Mouse (Mus musculus): Measurements from ENCODE around the gene Ldb2. TPM values are rescaled to one million over a fixed set of nuclear protein-coding genes. Genes with fewer than 3 reads are reported as not detected.

The Ldb2 gene
- total RNA-seq, 2 experiments from 2014 or later = not detected

DNA sequence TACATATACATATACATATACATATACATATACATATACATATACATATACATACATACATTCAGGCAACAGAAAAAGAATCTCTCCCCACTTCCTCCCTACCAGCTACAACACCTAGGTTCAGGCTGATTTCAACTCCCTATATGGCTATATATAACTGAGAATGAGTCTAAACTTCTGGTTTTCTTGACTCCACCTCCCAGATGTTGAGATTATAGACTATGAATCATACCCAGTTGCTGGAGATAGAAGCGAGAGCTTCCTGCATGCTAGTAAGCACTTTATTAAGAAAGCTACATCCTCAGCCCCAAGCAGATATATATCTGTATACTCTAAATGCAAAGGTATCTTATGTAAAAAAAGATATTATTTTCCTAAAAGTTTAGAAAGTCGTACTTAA lies 74.0 kb downstream of the Ldb2 start:
- no peak for ATAC-seq (ENCODE audit: poor library complexity, severe bottlenecking)

DNA sequence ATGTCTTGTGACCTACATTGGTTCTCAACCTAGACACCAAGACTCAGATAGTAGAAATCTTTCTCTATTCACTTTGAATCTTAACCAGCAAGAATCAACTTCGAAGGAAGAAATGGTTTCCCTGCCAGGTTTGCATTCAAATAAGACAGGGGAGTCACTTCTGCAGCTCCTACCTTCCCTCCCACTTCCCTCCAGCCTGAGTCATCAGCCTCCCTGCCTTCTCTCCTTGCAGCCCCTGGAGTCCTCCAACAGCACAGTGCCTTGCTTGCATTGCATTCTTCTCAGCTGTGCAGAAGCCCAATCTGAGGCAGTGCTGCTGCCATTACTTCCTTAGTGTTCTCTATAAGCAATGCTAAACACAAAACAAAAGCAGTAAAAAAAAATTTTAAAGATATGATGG lies 79.6 kb downstream of the Ldb2 start:
- no peak for ATAC-seq (ENCODE audit: poor library complexity, severe bottlenecking)

DNA sequence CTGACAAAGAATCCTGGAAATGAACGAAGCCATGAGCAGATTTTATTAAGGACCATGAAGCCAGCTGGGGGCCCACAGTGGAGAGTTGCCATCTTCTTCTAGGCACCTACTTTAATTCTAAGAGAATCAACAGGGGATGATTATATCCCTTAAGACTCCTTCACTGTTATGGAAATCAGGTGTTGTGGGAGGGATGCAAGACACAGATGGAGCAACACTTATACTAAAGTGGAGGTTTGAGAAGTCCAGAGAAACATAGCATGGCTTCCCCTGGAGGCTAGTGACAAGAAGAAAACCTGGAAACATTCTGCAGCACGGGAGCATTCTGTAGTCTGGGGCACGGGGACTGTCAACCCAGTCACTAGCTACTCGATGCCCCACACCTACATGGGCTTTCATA lies 85.0 kb downstream of the Ldb2 start:
- no peak for ATAC-seq (ENCODE audit: poor library complexity, severe bottlenecking)

DNA sequence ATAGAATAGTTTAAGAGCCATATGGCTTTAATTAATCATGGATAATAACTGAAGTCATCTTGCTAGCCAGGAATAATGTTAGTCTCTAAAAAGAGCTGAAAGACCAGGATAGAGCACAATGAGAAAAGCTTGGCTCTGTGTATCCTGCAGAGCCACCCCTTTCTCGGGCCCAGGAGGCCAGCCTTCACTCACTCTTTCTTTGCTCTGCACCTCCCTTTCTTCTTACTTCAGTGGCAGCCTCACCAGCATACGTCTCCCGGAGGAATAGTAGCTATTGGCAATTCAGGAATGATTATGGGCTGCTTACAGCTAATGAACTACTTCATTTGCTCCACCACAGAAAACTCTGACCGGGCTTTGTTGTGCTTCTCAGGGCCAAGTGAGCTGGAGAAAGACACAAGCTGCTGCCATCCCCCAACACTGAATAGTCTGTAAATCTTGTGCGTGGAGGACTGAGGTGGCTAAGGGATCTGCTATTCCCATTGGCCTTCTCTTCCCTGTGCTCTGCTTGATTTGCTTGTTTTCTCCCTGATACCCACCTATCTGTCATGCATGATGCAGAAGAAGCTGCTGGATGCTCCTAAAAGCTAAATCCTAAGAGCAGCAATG lies 86.2 kb downstream of the Ldb2 start:
- no peak for ATAC-seq (ENCODE audit: poor library complexity, severe bottlenecking)

DNA sequence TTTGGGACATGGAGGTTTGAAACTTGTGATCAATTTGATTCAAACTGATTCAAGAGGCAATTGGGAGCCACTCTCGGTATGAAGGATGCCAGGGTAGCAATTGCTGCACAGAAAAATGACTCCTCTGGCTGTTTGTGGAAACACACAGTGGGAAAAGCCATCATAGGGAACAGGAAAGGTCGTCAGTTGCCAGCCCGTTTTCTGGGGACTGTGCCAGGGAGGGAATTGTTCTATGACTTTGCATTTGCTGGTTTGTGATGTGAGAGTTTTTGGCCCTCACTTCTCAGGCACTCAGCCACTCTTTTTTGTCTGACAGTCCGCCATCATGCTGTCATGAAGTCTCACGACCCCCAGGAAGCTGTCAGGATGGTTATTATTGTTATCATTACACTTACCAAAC lies 88.3 kb downstream of the Ldb2 start:
- no peak for ATAC-seq (ENCODE audit: poor library complexity, severe bottlenecking)

DNA sequence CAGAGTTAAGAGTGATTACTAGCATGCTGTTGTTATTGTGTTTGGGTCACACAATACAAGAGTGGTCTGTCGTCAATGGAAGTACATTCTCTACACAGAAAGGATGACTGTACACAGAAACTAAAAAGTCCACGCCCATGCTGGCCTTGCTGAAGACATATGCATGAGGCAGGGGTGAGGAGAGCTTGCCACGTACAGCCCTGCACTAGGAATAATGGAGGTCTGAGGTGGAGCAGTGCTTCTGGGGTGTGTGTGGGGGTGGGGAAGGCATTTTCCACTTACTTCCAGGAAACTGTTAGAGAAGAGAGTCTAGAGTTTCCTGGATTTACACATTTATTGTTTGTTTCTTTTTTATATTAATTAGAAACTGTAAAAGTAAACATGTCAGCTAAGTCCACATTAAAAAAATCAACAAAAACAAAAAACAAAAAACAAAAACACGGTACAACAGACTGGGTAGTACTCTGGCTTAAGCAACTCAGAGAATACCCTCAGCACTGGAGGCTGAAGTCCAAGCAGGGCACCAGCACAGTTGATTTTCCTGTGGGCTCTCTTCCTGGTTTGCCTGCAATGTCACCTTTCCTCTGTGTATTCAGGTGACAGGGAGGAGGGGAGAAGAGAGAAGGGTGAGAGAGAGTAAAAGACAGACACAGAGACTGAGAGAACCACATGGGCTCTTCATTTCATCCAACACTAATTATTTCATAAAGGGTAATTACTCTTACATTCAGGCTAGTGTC lies 89.2 kb downstream of the Ldb2 start:
- ATAC-seq (ENCODE audit: poor library complexity, severe bottlenecking) = no peak

DNA sequence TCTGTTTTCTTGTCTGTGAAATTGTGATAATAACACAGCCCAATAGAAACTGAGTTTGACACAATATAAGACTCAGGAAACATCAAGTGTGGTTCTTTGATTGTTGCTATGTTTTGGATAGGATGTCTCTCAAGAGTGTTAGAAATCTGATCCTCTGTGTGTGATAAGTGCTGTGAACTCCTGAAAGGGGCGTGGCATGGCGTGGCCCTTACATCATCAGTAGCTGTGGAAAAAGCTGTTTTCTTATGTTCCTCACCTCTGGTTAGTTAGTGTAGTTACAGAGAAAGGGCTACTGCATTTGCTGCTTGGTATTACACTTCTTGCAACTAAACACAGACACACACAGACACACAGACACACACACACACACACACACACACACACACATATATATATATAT lies 90.2 kb downstream of the Ldb2 start:
- no peak for ATAC-seq (ENCODE audit: poor library complexity, severe bottlenecking)

DNA sequence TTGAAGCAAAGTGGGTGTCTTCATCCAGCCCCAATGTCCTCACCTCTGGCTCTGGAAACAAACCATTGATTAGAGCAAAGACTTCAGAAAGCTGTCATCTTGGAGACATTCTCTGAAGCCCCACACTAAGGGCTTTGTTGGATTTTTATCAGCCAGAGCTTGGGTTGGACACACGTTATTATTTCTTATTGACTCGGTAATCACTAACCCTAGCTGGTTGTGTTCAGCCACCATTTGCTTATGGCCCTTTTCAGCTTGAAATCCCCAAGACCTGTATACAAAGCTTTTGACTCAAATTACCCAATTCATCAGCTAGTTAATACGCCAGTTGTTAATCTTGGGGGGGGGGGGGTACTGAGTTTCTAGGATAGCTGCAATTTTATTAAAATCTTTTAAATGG lies 91.5 kb downstream of the Ldb2 start:
- ATAC-seq (ENCODE audit: poor library complexity, severe bottlenecking) = no peak

DNA sequence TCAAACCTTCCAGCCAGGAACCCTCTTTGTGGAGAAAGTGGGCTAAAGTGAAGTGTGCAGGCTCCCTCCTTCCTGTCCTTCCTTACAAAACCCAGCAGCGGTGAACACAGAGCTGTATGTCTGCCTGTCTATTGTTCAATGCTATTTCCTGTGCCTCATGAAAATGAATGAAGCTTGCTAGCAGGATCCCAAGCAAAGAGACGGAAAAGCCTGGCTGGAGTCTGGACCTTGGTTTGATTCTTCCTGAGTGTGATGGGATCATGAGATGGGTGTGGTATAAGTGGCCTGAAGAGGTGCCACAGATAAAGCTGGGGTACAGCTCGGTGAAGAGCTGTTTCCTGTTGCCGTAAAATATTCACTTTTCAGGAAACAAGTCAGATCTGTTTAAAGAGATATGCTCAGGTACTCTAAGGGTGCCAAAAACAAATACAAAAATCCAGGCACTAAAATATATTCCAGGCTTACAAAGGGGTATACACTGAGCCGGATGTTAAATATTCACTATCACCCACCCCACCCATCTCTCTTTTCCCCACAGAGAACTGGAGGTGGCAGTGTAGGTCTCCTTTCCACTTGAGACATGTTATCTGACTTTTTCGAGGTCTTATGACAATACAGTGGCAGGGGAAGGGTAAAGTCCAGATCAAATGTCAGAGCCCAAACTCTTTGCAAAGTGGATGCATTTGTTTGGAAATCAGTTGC lies 92.3 kb downstream of the Ldb2 start:
- no peak for ATAC-seq (ENCODE audit: poor library complexity, severe bottlenecking)

DNA sequence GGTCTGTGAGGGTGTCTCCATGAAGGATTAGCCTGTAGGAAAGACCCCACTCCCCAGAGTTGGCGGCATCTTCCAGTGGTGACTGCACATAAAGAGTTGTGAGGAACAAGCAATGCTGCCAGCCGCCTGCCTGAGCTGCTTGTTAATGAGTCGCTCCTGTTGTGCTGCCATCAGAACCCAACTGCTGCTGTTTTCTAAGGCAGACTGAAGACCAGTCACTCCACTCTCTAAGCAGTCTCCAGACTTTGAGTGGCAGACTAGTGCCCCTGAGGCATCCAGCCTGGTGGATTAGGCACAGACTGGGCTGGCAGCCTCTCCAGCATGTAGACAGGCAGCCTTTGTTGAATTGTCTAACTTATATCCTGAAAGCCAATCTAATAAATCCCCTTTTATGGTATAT lies 101.5 kb downstream of the Ldb2 start:
- ATAC-seq (ENCODE audit: poor library complexity, severe bottlenecking) = no peak

DNA sequence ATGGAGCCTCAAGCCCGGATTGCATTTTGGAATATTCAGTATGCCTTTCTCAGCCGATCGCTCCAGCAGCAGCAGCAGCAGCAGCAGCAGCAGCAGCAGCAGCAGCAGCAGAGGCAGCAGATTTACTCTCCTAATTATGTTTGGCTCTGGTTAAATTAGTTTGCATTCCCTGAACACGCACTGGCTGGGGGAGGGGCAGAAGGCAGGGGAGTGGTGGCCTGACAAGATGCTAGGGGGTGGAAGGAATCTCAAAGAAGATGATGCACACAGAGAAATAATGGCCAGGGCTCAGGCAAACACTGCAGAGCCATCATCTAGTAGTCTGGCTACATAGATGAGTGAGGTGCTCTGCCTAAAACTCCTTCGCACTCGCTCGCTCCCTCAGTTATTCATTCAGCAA lies 102.9 kb downstream of the Ldb2 start:
- no peak for ATAC-seq (ENCODE audit: poor library complexity, severe bottlenecking)

DNA sequence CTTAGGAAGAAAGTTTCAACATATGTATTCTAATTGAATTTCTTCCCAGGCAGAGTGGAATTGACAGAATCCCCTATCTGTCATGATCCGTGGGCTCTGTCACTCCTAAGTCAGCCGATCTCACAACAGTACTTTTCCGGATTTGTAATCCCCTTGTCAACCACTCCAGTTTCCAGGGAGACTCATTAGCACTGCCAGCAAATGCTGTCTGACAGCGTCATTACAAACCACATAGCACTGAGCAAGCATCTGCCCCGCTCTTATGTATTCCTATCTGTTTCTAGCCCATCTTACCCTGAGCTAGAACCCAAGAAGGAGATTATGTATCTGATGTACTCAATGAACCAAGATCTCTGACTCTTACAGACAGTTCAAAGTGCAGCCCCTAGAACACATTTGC lies 105.8 kb downstream of the Ldb2 start:
- no peak for ATAC-seq (ENCODE audit: poor library complexity, severe bottlenecking)

DNA sequence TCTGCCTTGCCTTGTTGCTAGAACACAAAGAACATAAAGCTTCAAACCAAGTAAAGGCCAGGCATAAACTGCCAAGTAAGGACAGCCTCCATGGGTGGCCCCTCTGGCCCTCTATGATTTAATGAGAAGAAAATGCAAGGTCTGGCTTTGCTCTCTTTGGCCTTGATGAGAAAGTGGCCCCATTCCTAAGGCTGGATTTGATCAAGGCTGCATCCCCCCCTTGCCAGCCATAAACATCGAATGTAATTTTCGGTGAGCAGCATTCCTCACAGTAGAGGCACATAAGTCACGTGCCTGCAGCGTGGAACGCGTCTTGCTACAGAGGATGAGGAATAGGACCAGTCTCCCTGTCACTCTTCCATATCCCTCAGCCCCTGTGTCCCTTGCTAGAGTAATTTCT lies 113.1 kb downstream of the Ldb2 start:
- no peak for ATAC-seq (ENCODE audit: poor library complexity, severe bottlenecking)

DNA sequence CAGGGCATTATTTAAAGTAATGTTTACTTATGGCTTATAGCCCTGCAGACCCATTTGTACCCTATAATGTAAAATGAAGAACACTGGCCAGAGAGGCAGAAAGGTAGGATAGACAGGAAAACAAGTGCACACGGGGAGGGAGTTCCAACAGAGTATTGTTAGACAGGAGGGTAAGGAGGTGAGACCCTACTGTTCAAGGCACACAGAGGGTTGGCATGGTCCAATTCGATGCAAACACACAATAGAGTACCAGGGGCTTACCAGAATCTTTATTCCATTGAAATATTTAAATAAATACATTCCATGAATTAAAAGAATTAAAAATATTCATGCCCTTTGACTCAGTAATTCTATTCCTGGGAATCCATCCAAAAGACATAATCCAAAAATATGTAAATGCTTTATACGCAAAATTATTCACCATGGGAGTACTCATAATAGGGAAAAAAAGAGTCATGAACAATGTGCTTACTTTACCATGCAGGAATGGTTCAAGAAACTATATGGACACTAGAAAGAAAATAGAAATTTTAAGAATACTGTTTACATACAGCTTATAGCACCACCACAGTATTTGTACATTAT lies 118.3 kb downstream of the Ldb2 start:
- no peak for ATAC-seq (ENCODE audit: poor library complexity, severe bottlenecking)

DNA sequence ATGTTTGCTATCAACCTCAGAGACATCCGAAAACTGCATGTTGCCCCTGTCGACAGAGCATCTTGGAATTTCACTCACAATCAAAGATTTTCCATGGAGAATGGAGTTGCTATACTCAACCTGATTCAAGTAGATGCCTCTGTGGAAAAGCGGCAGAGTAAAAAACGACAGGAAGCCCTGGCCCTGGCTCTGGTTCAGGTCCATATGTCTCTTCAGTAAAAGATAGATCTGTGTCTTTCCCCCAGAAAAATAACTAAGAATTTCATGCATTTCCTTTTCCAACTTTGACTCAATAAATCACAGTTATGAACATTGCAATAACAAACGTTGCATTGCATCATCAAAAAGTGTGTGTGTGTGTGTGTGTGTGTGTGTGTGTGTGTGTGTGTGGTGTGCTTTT lies 121.7 kb downstream of the Ldb2 start:
- ATAC-seq (ENCODE audit: poor library complexity, severe bottlenecking) = no peak

DNA sequence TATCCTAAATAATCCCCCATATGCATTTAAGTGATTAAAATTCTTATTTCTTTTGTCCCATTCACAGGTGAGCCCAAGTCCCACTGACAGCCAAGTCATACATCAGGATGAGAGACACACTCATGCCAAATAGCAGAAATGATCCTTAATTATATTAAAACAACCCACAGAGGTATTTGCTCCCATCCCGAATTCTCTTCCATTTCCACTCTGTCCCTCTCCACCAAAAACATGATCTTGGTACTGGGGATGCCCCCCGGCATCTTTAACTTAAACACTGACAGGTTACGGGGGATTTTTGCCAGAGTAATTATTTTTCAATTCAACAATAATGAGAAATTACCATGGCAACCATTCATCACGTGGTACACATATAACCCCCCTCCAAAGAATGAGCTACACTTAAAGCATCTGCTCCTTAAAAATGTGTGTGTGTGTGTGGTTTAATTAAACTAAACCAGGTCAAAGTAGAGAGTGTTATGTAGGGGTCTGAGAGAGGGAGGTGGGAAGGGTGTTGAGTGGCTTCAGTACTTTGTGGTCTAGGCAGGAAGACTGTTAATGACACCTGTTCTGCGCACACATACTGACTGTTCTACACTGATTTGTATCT lies 123.2 kb downstream of the Ldb2 start:
- no peak for ATAC-seq (ENCODE audit: poor library complexity, severe bottlenecking)

DNA sequence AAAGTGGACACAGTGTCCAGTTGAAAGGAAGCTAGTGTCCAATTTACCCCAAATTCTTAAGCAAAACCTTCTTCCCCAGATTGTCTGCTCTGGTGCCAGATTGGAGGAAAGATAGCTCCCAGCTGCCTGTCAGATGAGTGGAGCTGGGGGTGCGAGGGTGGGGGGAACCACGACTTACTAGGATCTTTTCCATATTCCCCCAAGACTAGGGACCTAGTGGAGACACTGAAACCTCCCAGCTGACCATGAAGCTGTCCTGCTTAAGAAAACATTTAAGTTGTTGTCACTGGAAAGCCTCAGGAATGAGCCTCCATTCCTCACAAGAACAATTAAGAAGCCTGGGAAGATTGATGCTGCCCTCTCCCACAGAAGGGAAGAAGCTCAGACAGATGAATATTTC lies 129.1 kb downstream of the Ldb2 start:
- ATAC-seq (ENCODE audit: poor library complexity, severe bottlenecking) = no peak

DNA sequence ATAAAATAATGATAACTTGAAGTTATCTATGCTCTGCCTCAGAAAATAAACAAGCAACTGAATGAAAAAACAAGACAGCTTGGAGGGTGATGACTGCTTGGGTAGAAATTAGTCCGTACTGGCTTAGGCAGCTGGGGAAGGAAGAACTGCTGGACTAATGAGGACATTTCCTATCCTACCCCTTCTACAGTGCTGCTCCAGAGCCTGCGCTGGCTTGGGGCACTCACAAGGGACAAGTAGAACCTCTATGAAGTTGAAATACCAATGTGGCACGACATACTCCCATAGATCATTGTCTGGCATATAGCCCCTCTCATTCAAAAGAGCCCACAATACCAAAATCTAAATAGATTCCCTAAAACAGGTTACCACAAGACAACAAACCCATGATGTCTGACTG lies 131.6 kb downstream of the Ldb2 start:
- no peak for ATAC-seq (ENCODE audit: poor library complexity, severe bottlenecking)

DNA sequence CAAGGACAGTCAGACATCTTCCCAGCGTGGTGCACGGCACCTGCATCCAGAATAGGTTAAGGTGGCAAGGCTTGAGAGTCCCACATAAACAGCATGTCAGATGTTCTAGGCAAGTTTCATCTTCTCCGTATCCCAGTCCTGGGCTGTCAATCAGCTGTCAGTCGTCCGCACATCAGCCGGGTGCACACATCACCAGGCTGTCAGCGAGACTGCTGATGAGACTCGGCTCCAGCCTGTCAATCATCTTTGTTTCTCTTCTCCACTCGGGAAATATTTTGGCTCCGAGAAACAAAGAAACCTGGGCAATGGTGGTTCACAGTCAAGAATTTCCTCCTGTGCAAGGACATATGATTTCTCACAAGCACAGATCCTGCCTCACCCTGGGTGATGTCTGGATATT lies 132.1 kb downstream of the Ldb2 start:
- ATAC-seq (ENCODE audit: poor library complexity, severe bottlenecking) = no peak

DNA sequence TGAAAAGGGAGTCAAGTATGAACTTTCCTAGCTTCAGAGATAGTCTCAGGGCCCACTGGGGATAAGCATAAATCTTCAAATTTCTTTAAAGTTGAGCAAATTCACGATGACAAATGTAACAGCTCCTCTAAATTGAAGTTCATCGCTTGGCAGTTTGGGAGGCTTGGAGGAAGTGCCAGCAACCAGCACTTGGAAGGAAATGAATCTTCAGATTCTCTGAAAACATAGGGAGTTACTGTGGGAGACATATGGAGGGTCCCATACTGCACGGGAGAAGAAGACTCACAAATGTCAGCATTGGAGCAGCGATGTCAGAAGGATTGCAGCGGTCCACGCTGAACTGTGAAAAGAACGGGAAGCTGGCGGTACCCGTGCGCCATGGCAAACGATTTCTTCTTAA lies 139.8 kb downstream of the Ldb2 start:
- no peak for ATAC-seq (ENCODE audit: poor library complexity, severe bottlenecking)

DNA sequence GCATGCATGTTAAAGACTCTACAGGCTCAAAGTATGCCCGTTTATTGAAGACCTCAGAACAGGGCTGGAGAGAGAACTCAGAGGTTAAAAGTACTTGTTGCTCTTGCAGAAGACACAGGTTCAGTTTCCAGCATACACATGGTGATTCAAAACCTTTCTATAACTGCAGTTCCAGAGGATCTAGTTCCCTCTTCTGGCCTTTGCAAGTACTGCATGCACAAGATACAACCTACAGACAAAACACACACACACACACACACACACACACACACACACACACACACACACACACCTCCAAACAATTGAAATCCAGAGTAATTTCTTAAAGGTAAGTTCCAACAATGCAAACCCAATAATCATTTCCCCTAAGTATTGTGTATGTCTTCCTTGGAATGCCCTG lies 142.8 kb downstream of the Ldb2 start:
- ATAC-seq (ENCODE audit: poor library complexity, severe bottlenecking) = no peak

DNA sequence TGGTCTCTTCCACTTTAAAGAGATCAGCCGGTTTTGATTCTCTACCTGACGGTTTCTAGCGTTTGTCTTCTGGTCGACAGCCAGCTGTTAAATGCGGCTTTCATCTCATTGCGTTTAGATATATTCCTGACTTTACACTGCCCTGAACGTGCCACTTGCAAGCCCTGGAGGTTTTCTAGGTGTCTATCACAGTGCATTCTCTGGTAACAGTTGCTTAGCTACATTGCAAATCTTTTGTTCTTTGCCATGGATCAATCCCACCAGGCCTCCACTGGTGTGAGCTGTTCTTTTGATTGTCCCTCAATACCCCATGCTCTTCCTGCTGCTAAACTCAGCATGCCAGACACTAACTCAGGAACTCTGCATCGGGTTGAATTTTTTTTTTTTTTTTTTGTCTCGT lies 145.1 kb downstream of the Ldb2 start:
- ATAC-seq (ENCODE audit: poor library complexity, severe bottlenecking) = no peak

Data from megakaryocyte, adult 5-6 weeks (primary cell).